Mouse (Mus musculus) urinary bladder, postnatal 4 days (tissue): Measurements from ENCODE around the gene Tnc.

Experiments
- DNase-seq, 2 experiments: peaks; one replicate each; pipeline ENCODE4 v3.0.0; 2021 to 2022; ENCODE audit warnings: low spot score in 2 of 2

Tnc gene

DNA sequence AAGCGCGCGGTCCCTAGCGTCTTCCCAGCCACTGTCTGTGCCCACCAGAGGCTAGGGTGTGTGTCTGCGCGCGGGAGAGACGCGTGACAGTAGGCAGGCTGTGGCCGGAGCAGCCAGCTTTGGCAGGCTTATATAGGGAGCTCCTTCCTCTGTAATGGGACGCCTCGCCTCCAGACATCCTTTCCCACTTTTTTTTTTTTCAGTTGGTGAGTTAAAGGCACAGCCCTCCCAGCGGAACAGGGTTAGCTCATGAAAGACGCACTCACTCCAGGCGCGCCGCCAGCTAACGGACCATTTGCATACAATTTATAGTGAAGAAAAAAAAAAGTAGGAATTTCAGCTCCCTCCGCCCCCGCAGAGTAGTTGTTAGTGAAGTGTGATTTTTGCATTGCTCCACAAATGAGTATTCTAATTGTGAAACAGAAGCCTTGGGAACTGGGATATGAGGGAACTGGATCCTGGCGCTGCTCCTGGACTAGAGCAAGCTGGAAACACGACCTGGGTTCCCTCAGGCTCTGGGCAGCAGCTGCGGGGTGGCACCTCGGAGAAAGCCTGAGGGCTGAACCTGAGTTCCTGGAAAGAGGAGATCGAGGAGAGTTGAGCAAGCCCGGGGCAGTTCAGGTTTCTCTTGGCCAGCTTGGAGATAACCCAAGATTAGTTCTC, at the start of gene Tnc:
TSS of gene Tnc (minus strand) at position 185 of the 663 bp plus-strand sequence.
- peak; percentile 54 to 73 for DNase-seq

DNA sequence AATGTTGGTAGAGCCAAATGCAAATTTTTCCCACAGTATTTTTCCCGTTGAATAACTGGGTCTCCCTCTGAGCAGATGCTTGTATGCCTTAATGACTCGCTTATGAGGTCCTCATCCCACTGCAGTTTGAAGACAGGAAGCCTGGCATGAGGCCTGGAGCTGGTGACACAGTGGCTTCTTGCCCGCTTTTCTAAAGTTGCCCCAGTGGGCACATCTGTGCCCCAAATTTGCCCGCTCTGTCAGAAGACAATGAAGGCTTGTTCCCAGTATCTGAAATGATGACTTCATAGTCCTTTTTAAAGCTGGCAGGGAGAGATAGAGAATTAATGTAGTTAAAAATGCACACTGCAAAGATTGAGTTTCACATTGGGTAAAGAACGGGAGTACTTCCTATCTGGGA, 47.4 kb upstream of the Tnc start:
- no peak for DNase-seq

DNA sequence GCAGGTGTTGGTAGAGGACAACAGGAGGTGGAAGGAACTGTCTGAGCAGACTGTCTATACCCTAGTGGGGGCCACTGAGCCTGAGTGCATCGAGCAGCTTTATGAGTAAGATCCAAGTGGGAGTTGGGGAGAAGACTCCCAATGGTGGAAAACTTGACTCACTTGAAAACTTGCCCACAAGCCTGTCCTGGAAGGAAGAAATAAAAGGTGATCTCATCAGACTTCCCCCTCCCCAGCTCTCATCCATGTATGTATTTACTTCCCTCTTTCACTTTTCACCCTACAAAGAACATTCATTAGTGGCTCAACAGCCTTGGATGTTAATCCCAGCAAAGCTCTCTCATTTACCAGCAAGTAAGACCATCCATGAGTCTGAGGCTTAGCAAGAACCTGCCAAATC, 46.0 kb upstream of the Tnc start:
- DNase-seq, result no peak

DNA sequence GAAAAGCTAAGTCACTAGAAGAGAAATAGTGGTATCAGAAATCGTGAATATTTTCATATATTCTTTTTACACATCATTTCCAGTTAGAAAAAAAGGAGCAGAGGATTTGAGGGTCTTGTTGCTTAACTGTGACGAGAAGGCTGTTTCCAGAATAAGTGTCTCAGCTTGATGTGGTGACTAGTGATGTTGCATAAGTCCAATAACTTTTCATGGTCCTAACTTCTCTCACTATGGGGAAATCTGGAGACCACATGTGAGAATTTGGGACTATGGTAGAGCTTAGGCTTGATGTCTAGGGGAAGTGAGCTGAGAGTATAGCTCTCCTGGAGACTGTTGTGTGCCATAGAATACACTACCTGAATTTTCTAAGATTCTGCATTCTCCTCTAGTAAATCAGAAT, 42.6 kb upstream of the Tnc start:
- DNase-seq, result no peak

DNA sequence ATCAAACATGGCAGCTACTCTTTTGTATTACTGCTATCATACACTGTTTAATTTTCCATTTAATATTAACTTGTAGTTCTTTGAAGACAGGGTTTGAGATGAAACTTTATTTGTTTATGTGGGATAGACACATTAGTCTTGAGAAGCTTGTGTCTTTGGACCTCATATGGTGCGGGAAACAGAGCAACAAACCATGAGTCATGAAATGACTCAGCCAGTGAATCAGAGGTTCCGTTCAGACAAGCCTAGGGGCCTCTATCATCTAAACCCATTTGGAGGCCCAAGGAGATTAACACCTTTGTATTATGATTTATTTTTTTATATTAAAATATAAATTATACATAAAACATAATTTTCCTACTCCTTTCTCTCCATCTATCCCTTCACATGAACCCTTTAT, 40.9 kb upstream of the Tnc start:
- DNase-seq, result no peak

DNA sequence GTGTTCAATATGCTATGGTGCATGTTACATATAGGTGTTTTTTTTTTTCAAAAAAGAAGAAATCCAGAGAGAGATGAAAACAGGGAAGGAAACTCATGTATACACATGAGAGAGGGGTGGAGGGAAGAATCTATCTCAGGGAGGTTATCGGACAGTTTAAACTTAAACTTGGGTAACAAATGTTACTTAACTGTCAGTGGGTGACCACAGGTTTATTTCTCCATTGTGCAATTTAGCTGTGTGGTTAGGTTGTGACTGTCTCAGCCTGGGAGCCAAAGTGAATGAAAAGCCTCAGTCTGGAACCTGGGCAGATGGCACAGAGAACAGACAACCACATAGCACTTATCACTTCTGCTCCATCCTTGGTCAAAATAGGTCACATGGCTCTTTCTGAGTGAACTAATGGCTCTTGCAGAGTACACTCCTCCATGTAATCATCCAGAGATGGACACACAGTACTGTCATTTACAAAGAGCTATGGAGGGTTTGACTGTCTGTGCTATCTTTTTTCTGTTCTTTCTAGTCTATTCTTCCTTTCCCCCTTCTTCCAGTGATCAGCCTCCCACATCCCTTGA, 39.3 kb upstream of the Tnc start:
- DNase-seq, result no peak

DNA sequence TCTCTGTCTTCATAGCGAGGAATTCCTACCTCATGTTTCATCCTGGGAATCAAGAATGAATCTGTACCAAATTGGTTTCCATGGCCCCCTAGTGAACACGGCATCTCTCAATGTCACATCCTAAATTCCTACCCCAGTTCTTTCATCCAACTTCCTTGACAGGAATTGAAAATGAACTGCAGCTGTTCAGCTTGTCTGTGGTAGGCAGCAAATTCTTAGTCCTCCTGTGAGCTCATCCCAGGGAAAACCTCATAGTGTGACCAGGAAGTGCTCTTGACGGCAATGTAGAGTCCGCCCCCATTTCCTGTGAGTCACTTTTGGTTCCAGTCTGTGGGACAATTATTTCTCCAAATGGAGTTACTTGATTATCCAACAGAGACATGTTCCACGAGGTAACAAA, 37.0 kb upstream of the Tnc start:
- no peak for DNase-seq

DNA sequence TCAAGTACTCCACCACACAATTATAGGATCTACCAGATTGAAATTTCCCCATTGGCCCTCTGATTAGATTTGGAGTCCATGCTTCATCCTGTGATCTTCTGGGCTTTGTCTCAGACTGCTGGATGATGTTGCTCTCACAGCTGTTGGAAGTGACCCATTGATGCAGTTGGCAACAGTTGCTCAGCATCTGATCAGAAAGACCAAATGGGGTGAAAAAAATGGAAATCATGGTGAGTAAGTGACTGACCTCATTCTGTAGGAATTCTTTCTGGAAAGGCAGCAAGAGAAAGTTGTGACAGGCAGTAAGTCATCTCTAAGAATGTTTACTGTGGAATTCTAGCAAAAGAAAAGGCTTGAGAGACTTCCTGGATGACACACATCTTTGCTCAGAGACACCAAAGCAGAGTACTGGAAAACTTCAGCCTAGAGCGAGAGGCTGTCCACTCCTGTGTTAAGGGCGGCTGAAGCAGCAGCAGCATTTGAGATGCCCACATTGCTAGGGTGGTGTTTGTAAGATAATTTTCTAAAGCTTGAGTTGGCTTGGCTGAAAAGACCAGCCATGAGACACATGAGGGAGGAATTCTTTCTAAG, 31.3 kb upstream of the Tnc start:
- DNase-seq, result no peak

DNA sequence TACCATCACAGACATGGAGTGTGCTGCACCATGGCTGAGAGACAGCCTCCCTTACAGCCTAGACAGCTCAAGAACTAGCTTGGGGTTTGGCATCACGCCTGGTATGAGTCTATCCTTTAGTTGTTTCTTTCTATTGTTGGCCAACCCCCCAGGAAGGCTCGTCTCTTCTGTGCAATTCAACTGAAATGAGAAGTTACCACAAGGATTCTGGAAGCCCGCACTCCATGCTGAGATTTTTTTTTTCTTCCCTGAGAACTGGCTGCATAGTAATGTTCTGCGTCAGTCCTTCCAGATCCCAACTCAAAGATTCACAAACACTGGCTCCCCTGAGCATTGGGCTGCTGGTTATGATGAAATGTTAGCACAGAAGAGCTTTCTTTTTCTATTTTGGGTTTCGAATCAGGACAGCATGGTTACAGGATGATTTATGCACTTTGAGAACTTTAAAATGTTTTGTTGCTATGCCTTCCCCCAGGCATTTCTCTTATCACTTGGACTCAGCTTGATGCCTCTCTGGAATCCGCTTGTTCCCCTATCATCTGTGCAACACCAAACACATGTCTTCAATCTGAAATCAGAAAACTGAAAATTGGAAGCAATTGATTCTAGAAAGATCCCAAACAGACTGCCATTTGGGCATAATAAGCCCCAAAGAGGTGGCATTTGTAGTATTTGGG, 29.7 kb upstream of the Tnc start:
- DNase-seq, result no peak

DNA sequence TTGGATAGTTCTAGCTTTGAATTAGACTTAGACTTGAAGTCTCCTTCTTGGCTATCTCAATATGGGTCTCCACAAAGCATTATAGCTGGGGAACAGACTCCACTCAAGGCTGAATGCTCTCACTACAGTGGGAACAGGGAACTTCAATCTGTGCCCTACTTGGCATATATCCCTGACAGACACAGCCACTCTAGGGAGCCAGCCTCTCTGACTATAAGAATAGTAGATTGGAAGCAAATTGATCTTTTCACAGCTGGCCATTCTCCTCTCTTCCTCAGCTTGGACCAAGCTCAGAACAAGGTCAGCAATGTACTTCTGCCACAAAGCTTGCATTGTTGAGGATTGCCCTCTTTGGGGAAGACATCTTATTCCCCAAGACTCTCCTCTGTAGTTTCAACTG, 27.9 kb upstream of the Tnc start:
- no peak for DNase-seq

DNA sequence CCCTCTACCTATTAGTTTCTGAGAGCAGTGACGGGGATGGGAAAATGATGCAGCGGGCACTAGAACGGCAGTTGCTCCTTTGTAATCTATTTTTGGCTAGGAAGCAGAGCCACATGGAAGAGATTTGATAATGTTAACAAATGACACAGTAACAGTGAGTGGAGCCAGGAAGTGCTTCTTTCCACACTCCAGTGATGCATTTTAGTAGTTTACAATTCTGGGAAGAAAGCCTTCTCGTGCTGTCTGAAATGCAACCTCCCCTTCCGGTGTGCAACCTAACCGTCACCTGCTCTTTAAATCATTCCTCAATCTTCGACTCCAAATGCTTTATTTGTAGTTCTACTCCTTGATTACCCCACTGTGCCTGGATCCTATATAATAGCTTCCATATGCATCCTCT, 20.6 kb upstream of the Tnc start:
- DNase-seq, result no peak

DNA sequence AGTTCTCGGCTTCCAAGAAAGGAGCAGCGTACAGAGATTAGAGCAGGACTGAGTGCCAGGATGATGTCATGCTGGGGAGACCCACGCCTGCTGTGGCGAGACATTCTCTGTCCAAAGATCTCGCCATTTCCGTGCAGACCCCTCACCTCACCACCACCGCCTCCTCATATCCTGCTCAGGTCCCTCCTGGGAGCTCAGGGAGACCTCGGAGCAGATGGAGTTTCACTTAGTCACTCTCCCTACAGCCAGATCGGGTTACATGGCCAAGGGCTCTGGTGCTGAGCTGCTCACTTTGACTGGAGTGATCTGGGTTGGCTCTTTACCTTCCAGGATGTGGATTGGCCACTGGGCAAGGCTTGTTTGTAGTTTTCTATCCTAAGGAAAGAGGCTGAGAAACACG, 18.5 kb upstream of the Tnc start:
- DNase-seq, result no peak

DNA sequence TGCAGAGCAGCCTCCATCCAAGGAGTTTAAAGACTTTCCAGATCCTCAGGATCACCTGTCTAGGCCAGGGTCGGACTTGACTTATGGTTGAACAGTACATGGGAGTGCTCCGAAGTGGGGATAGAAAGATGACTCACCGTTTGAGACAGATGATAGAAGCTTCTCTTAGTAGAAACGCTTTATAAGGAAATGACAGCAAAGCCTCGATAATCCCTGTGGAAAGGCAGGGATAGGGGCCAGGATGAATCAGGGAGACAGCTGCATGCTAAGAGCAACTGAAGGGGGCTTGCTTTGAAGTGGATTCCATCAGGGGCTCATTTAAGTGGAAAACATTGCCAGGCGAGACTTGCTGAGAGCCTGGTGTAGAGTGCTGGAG, 12.0 kb upstream of the Tnc start:
- no peak for DNase-seq

DNA sequence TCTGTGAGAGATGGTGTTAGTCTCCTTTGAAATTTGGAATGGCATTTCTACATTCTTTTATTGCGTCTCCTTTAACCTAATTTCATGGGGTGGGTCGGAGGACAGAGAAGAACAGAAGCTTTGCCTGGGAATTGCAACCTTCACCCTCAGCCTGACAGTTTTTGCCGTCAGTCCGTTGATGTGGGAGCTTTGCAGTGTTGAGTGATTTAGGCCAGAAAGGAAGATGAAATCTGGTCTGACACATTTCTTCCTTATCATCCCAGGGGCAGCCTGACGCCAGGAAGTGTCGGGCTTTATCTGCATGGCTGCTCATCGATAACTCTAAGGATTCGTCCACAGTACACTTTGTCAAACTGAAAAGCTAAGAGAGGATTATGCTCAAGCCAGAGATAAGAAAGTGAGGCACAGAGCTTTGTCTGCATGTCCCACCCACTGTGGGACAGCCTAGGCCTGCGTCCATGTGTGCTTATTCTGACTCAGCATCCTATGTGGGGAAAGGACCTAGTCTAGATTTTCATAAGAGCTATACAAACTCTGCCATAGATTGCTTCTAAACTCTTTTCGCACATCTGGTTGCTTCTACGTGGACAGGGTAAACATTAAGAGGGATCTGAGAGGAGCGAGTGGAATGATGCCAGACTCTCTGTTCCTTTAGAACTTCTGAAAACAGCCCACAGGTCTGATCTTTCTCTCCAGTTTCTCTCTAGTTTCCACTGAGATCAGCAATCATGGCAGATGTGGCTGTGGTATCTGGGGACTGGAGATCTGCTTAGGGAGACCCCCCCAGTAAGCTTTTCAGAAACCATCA, 11.4 kb upstream of the Tnc start:
- no peak for DNase-seq

DNA sequence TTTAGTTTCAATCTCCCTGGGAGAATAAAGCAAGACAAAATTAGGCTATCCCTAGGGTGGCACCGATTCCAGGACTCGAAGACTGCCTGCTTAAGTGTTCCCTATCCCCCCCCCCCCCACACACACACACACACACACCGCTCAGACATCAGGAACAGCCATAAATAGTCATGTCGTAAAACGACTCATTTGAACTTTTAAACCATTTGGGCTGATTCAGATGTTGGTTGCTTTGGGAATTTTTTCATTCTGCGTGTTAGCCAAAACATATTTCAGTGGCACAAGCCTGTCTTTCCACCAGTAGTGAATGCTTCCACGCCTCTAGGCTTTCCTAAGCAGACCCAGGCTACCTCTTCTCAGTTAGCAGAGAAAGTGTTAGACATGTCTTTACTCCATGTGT, 1.4 kb upstream of the Tnc start:
- no peak for DNase-seq

DNA sequence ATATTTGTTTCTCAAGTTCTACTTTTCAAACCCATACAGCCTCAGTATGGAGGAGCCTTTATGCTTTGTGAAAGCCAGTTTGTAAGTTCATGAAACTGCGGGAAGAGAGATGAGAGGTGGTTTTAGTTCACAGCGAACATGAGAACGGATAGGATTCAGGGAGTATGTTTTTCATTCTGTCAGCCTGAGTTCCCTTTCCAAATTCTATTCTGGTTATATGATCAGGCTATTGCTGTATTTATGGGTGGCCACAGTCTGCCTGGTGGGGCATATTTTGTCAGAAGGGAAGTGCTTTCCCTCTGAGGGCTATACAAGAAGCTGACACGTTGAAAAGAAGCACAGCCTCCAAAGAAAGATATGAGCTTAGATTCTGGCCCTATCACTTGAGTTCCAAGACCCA, 2.9 kb downstream of the Tnc start:
- no peak for DNase-seq

DNA sequence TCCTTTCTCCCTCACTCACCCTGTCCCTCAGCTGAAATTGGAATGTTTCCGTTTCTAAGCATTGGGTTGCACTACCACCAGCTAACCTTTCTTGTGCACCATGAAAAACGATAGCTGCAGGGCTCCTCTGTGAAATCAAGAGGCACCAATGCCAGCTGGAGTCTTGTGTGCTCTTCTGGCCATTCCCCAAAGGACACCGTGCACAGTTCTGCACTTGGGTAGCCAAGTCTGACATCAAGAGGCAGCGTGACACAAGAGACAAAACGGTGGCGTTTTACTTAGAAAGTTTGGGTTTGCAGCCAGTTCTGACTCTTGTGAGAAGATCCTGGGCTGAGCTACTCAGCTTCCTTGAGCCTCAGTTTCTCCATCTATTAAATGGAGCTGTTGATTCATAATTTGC, 3.4 kb downstream of the Tnc start:
- no peak for DNase-seq

DNA sequence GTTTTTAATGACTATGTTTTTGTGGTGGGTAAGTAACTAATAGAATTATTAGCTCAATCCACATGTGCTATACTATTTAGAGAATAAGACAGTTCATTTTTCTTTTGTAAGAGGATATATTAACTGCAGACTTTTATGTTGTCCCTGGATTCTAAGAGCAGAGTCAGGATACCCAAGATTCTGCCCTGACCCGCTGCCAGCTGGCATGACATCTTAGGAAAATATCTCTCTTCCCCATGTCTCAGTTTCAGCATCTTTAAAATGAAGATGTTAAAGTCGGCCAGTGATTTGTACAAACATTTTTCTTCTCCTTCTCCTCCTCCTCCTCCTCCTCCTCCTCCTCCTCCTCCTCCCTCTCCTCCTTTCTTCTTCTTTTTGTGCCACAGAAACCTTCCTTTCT, 7.7 kb downstream of the Tnc start:
- DNase-seq, result no peak

DNA sequence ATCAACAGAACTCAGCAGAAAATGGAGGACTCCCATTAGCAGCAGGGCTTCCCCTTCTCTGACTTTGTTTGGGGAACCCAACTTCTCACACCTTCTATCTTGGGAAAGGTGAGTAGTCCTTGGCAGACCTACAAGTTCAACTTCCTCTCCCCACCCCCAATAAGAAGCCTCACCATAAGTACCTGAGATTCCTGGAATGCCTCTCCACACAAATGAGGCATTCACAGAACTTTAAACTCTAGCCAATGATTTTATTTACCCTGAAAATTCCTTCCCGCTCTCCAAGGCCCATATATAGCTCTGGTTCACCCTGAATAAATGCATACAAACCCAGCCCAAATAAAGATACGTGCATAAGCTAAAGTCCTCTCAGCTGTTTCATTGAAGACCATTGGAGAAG, 9.3 kb downstream of the Tnc start:
- DNase-seq, result no peak

DNA sequence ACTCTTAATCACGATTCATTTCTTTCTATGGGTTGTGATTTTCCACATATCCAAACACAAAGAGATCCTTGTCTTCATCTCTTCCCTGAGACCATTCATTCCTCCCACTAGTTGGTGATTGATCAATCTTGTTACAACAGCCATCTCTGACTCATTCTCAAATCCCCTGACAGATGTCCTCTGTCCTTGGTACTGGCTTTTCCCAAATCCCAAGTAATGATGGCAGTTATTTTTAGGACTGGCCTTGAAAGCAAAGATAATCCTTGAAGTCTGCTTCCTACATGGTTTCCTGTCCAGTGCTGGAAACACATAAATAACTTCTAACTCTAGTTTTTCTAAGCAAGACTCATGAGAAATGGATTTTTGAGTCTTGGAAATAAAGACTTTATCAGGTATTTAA, 12.1 kb downstream of the Tnc start:
- DNase-seq, result no peak

DNA sequence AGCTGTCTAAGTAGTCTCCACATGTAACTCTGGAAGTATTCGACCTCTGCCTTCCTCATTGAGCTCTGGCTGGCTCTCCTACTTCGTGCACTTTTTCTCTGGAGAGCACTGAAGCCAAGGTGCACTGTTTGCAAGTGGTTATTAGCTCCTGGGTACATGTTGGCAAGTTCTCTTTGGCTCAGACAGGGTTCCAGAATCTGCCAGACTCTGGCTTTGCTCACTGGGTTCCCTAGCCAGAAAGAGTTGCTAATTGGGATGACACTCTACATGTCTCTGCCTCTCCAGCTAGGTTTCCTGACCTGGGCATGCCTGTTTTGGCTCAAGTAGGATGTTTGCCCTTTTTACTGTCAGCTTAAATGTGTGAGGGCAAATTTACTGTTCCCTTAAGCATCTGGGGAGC, 13.6 kb downstream of the Tnc start:
- DNase-seq, result no peak

DNA sequence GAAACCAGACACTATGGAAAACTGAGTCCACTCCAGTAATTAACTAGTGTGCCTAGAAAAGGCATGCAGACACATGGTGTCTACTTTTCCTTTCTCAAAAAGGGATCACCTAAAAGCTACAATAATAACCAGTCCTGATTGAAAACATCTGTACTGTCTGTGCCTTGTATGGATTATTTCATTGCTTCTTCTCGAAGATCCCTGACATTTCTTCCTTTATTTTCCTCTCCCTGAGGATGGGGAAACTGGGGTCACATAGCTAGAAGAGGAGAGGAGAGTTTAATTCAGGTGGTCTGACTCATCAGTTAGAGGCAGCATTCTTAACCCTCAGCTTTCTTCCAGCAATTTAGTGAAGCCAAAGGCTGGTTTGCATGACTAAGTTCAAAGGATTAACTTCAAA, 17.3 kb downstream of the Tnc start:
- no peak for DNase-seq
